Mouse (Mus musculus): ENCODE data around the gene Plin5.
"Not testable (repeated sequence)": the region's sequence is repeated elsewhere in the genome, so short reads cannot be mapped to it uniquely, and the experiment has no call there.

Gene Plin5

GRCm38 (mm10) chr17:56108334-56109044 lies 8.9 kb downstream of the Plin5 start:
- no peak for DNase-seq (ENCODE audit: low read depth, low spot score)

- DNase-seq (ENCODE audit: low read depth, low spot score): no peak
Measured at GRCm38 (mm10) chr17:56107736-56108135, 9.7 kb downstream of the Plin5 start.

DNA sequence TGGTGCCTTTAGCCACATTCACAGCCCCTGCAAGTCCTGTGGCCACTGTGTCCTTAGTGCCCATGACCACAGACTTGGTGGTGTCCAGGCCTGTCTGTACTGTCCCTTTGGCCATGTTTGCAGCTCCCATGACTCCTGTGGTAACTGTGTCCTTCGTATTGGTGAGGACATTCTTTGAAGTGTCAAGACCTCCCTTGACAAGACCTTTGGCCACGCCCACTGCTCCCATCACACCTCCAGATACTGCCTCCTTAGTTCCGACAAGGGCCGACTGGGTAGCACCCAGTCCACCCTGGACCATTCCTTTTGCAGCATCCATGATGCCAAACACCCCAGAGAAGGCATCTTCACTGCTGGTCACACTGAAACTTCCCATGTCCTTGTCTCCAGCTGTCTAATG lies 10.4 kb downstream of the Plin5 start:
- no peak for DNase-seq (ENCODE audit: low read depth, low spot score)

GRCm38 (mm10) chr17:56106436-56106835 lies 11.0 kb downstream of the Plin5 start:
- DNase-seq (ENCODE audit: low read depth, low spot score): not testable (repeated sequence)

GRCm38 (mm10) chr17:56104821-56105220 lies 12.6 kb downstream of the Plin5 start:
- not testable (repeated sequence) for DNase-seq (ENCODE audit: low read depth, low spot score)

DNA sequence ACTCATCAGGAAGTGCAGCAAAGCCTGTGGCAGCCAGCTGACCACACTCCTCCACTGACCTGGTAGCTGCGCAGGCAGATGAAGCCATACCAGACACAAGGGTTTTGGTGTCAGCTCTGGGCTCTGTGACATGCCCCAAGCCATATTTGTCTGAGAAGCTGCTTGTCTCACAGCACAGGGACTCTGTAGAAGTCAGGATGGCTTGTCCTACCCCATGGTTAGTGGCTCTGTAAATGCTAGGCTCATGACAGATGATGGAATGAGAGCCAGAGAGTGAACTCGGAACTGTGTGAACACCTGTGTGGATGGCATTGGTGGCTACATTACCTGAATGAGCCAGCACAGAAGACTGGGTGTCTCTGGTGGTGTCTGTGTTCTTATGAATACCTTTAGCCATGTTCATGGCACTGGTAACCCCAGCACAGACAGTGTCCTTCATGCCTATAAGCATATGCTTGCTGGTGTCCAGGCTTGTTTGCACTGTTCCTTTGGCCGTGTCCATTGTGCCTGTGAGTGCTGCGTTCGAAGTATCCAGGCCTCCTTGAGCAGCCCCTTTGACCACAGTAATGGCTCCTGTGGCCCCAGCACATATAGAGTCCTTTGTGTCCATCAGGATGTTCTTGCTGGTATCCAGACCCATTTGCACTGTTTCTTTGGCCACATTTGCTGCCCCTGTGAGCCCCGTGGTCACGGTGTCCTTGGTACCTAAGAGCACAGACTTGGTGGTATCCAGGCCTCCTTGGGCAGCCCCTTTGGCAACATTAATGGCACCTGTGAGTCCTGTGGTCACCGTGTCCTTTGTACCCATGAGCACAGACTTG lies 13.7 kb downstream of the Plin5 start:
- DNase-seq (ENCODE audit: low read depth, low spot score): no peak

DNA sequence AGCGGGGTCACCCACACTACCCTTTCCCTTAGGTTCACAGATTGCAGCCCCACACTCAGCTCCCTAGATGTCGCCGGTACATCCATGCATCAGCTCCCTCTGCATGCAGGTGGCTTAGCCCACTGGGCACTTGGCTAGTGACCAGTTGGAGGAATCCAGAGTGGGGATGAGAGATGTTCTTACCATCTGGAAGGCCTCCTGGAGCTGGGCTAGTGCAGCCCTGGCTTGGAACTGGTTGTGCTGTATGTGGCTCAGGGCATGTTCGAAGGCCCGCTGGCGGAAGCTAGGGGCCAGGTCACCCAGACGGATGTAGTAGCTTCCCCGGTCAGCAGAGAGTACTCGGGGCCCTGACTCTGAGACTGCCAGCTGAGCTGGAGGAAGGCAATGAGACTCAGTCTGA lies 14.5 kb downstream of the Plin5 start:
- DNase-seq (ENCODE audit: low read depth, low spot score): no peak

- no peak for DNase-seq (ENCODE audit: low read depth, low spot score)
Measured at GRCm38 (mm10) chr17:56102158-56102557, 15.2 kb downstream of the Plin5 start.

DNA sequence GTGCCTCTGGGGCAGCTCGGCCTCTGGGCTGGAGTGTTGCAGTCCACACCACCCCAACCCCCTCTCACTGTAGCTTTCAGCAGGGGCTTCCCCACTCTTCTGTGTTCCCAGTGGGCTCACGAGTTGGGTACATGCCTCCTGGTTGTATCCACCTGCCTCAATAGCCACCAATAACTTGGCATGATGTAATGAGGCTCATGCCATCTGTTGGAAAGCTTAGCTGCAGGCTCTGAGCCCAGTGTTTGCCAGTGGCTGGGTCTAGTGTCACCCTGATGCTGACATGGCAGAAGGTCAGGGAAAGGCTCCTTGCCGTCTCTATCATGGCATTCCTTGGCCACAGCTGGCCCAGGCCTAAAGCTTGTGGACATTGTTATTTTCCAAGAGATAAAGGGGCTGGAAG lies 16.6 kb downstream of the Plin5 start:
- no peak for DNase-seq (ENCODE audit: low read depth, low spot score)

DNA sequence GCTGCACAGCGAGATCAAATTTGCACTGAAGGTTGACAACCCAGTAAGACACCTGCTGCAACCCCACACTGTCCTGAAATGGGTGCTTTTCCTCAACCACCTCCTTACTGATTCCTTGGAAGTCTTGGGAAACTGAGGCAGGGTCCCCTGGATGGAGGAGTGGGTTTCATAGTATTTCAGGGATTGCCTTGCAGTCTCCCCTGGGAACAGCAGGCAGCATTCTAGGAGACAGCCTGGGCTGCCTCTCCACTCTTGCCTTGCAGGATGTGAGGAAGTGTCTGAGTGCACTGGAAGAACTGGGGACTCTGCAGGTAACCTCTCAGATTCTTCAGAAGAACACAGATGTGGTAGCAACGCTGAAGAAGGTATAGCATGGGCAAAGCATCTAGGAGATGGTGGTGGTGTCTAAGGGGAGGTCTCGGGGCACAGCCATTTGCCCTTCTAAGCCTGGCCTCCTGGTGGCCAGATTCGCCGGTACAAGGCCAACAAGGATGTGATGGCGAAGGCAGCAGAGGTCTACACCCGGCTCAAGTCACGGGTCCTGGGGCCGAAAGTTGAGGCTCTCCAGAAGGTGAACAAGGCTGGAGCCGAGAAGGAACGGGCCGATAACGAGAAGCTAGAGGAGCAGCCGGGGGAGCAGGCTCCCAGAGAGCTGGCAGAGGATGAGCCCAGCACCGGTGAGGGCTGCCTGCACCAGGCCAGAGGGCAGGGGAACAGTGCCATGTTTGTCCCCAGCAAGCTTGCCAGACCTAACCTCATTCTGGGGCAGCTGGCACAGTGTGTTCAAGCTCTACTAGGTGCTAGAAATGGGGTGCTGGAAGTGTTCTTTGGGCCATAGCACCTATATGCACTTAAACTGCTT lies 18.5 kb downstream of the Plin5 start:
- no peak for DNase-seq (ENCODE audit: low read depth, low spot score)

DNA sequence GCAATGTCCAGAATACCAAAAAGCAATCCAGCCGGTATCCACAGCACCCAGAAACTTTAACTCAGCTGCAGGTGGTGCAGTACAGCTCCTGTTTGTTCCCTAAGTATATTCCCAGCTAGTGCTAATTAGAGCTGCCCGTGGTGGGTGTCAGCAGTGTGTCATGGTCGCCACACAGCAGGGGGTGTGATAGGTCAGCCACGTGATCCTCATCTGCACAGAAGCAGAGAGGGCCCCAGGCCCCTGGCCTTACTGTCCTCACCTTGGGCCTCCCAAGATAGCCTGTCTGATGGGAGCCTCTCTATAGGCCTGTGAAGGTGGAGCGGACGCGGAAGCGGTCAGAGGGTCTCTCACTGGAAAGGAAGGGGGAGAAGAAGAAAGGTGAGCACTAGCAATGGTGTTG lies 19.2 kb downstream of the Plin5 start:
- DNase-seq (ENCODE audit: low read depth, low spot score): no peak

DNA sequence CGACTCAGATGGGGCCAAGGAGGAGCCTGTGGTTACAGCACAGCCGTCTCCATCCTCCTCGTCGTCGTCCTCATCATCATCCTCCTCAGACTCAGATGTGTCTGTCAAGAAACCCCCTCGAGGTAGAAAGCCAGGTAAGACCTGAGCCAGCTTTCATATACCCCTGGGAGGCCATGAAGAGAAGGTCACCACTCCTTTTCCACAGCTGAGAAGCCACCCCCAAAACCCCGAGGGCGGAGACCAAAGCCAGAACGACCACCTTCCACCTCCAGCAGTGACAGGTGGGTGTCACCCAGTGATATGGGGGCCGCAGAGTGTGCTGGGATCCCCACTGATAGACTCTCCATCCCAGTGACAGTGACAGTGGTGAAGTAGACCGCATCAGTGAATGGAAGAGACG lies 20.5 kb downstream of the Plin5 start:
- no peak for DNase-seq (ENCODE audit: low read depth, low spot score)

GRCm38 (mm10) chr17:56092794-56093193 lies 24.6 kb downstream of the Plin5 start:
- no peak for DNase-seq (ENCODE audit: low read depth, low spot score)

GRCm38 (mm10) chr17:56092312-56092711 lies 25.1 kb downstream of the Plin5 start:
- DNase-seq (ENCODE audit: low read depth, low spot score): no peak

- no peak for DNase-seq (ENCODE audit: low read depth, low spot score)
Measured at GRCm38 (mm10) chr17:56080781-56081585, 36.4 kb downstream of the Plin5 start.

GRCm38 (mm10) chr17:56079921-56080320 lies 37.5 kb downstream of the Plin5 start:
- DNase-seq (ENCODE audit: low read depth, low spot score): peak; percentile 16

DNA sequence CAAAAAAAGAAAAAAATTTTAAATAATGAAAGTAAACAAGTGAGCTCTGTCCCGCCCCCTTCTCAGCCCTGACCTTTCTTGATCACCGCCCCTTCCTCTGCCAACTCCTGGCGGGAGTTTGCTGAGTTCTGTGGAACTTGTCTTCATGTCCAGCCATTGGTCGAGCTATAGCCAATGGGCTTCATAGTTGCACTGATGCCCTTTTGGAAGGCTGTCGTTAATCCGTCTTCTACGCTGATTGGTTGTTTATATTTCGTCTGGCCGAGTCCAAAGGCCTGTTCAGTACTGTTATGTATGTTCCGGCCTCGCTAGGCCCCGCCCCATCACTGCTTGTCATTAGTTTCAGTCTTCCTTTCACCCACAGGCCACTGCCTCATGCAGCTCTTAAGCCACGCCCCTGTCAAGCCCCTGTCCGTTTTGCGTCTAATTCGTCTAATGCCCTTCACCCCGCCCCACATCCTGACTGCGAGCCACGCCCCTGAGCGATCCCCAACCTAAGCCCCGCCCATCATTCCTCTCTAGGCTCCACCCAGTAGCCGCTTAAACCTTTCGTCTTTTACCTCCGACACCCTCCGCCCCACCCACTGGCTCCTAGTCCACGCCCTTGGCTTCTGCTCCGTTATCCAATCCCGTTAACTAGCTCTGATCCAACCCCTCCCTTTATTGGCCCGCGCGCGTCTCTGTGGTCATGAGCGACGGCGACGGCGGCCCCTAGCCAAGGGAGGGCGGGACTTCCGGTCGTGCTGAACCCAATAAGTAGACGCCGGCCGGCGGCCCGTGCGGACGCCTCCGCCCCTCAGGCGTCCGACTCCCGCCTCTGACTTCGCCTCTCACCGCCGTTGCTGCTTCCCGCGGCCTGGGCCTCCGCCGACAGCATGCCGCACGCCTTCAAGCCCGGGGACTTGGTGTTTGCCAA lies 38.3 kb downstream of the Plin5 start, which contains the start of gene Hdgfl2:
TSS of gene Hdgfl2 (plus strand) at position 755 of the 916 bp plus-strand sequence.
- peak; percentile 100 for DNase-seq (ENCODE audit: low read depth, low spot score)

DNA sequence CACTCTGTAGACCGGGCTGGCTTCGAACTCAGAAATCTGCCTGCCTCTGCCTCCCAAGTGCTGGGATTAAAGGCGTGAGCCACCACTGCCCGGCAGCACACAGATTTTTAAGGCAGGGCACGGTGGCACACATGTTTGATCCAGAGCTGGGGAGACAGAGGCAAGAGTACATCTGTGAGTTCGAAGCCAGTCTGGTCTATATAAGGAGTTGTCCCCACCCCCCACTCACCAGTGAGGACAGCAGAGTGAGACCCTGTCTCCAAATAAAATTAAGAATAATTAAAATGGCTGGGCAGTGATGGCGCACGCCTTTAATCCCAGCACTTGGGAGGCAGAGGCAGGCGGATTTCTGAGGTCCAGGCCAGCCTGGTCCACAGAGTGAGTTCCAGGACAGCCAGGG lies 39.0 kb downstream of the Plin5 start:
- not testable (repeated sequence) for DNase-seq (ENCODE audit: low read depth, low spot score)

GRCm38 (mm10) chr17:56077523-56077922 lies 39.9 kb downstream of the Plin5 start:
- DNase-seq (ENCODE audit: low read depth, low spot score): no peak

DNA sequence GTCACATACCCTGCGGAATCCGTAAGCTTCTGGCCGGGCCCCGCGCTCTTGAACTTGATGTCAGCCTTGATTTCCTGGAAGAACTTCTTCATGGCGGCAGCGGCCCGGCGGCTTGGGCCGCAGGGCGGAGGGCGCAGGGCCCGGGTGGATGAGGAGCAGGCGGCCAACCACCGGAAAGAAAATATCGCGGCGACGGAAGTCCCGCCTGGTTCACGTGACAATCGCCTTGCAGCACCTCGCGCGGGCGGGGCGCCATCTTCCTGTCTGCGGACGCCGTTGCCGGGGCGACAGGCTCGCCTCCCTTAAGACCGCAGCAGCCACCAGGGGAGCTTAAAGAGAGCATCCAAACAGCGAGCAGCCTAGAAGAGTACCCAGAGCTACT lies 42.6 kb downstream of the Plin5 start, which contains the start of gene Ubxn6:
TSS of gene Ubxn6 (minus strand) at position 202 of the 382 bp plus-strand sequence.
- DNase-seq (ENCODE audit: low read depth, low spot score): peak; percentile 80
